Mouse (Mus musculus): ENCODE results near the gene Smarca4. TPM values are rescaled to one million over a fixed set of nuclear protein-coding genes. Genes with fewer than 3 reads are reported as not detected.

Gene Smarca4
- total RNA-seq, 2 experiments from 2014 or later, result 74.6 to 80.8 TPM

GRCm38 (mm10) chr9:21601073-21601472 lies 14.9 kb upstream of the Smarca4 start:
- no peak for DNase-seq

- peak; percentile 63 to 78 for DNase-seq
Measured at GRCm38 (mm10) chr9:21601722-21602399, 14.1 kb upstream of the Smarca4 start.

GRCm38 (mm10) chr9:21604119-21604518 lies 11.8 kb upstream of the Smarca4 start:
- DNase-seq, result no peak

GRCm38 (mm10) chr9:21605865-21606264 lies 10.1 kb upstream of the Smarca4 start:
- no peak for DNase-seq

- DNase-seq, result no peak
Measured at GRCm38 (mm10) chr9:21606648-21607047, 9.3 kb upstream of the Smarca4 start.

- DNase-seq, result peak; percentile 68 to 78
Measured at GRCm38 (mm10) chr9:21609861-21610260, 6.1 kb upstream of the Smarca4 start.

- no peak for DNase-seq
Measured at GRCm38 (mm10) chr9:21614864-21615616, 929 bp upstream of the Smarca4 start.

GRCm38 (mm10) chr9:21616232-21616781 lies 338 bp downstream of the Smarca4 start:
- DNase-seq, result peak; percentile 92 to 94

- DNase-seq, result peak in 1 of 2 experiments; percentile 53
Measured at GRCm38 (mm10) chr9:21617066-21617465, 1.1 kb downstream of the Smarca4 start.

- no peak for DNase-seq
Measured at GRCm38 (mm10) chr9:21620229-21620628, 4.3 kb downstream of the Smarca4 start.

- no peak for DNase-seq
Measured at GRCm38 (mm10) chr9:21622676-21623075, 6.7 kb downstream of the Smarca4 start.

- DNase-seq, result no peak
Measured at GRCm38 (mm10) chr9:21625342-21626339, 9.7 kb downstream of the Smarca4 start.

GRCm38 (mm10) chr9:21626571-21626970 lies 10.6 kb downstream of the Smarca4 start:
- DNase-seq, result no peak

GRCm38 (mm10) chr9:21627145-21627795 lies 11.3 kb downstream of the Smarca4 start:
- DNase-seq, result no peak

GRCm38 (mm10) chr9:21630673-21631072 lies 14.7 kb downstream of the Smarca4 start:
- DNase-seq, result peak; percentile 47 to 66

GRCm38 (mm10) chr9:21633106-21633505 lies 17.1 kb downstream of the Smarca4 start:
- DNase-seq, result no peak

- no peak for DNase-seq
Measured at GRCm38 (mm10) chr9:21635639-21636038, 19.7 kb downstream of the Smarca4 start.

- no peak for DNase-seq
Measured at GRCm38 (mm10) chr9:21639031-21639430, 23.1 kb downstream of the Smarca4 start.

GRCm38 (mm10) chr9:21646366-21646765 lies 30.4 kb downstream of the Smarca4 start:
- DNase-seq, result no peak

- DNase-seq, result no peak
Measured at GRCm38 (mm10) chr9:21647721-21648120, 31.8 kb downstream of the Smarca4 start.

GRCm38 (mm10) chr9:21652263-21652662 lies 36.3 kb downstream of the Smarca4 start:
- DNase-seq, result no peak

All from adrenal gland, postnatal 36 days (tissue).